Mouse (Mus musculus): ENCODE results near the gene Pklr. TPM values are rescaled to one million over a fixed set of nuclear protein-coding genes. Genes with fewer than 3 reads are reported as not detected.

Pklr gene
- polyA plus RNA-seq, 1 experiment, result 1.1 TPM

DNA sequence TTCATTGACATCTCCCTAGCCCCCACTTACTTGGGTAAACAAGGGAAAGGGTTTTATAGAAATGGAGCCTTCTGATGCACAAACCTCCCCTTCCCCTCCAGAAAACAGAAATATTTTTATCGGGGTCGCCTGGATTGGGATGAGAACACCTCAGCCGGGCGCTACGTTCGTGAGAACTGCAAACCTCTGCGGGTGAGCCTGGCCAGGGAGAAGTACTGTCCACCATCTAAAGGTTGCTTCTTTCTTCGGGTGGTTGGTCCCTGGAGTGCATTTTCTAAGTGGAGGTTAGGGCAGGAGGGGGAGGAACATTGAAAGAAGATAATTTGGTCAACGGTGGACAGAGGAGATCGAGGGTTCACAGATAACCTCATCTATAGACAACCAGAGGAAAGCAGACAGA, 39.6 kb downstream of the Pklr start:
- DNase-seq, result no peak
- 86% methylated on average over 10 of the region's 10 CpGs for WGBS
- peaks cover 7% of the 10 kb centered on the region for H3K4me1 ChIP-seq (ENCODE audit: control insufficient read depth, insufficient read depth, low read length)
- no peak overlapping the region for H3K4me3 ChIP-seq (replicated peaks; ENCODE audit: extremely low read depth, low read depth, low read length)
- TF ChIP-seq POLR2A (IDR thresholded peaks at IDR 0.05; ENCODE audit: borderline replicate concordance, extremely low read depth, low read depth, low read length), result no peak
- no peak for TF ChIP-seq CTCF (IDR thresholded peaks at IDR 0.05; ENCODE audit: insufficient read depth, low read length)

DNA sequence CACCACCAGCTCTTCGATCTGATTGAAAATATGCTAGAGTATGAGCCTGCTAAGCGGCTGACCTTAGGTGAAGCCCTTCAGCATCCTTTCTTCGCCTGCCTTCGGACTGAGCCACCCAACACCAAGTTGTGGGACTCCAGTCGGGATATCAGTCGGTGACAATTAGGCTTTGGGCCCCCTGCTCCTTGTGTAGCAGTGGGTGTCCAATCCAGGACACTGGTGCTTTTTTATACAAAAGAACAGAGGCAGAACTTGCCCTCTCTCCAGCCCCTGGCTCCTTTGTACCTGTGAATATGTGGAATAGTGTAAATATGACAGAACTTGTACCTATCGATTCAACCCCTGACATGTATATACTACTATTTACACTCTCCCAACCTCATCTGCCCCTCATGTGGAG, 40.5 kb downstream of the Pklr start:
- Histone ChIP-seq H3K4me3 (replicated peaks; ENCODE audit: extremely low read depth, low read depth, low read length) (no peak overlapping the region), H3K4me1 (ENCODE audit: control insufficient read depth, insufficient read depth, low read length) (peaks cover 7% of the 10 kb centered on the region)
- WGBS, result 77% methylated on average over 7 of the region's 7 CpGs
- TF ChIP-seq CTCF (IDR thresholded peaks at IDR 0.05; ENCODE audit: insufficient read depth, low read length) (no peak), POLR2A (IDR thresholded peaks at IDR 0.05; ENCODE audit: borderline replicate concordance, extremely low read depth, low read depth, low read length) (no peak)
- DNase-seq, result no peak

DNA sequence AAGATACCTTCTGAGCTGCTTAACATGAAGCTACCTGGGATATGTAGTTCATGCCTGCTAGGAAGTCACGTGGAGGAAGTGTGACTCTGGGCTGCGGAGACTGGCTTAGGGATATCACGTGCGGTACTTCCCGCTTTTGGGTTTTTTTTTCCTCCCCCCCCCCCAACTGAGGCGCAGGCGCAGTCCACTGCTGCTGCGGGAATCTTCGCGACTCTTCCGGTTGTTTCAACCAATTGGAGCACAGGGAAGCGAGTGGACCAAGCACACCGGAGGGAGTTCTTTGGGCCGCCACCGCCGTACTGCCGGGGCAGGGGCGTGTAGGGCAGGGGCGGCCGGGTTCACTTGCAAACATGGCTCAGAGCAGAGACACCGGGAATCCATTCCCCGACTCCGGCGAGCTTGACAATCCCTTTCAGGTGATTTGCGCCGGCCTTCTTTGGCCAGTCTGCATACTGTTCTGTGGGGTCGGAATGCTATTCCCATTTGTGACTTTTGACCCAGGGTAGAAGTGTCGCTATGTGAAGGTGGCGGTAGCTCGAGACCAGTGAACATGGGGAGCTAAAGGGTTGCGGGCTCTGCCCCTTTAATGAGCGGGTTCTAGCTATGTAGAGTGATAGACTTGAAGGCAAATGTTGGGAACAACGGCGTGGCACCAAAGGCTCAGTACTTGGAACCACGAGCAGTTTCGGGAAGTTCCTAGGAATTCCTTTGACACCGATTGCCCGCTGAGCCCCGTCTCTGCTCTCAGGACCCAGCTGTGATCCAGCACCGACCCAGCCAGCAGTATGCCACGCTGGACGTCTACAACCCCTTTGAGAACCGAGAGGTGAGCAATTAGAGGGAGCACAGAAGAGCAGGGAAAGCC, 41.5 kb downstream of the Pklr start, which contains the start of gene Scamp3:
Scamp3 (plus strand) TSS at position 232 of the 865 bp plus-strand sequence.
- peak; percentile 73 for DNase-seq
- H3K4me3 ChIP-seq (replicated peaks; ENCODE audit: extremely low read depth, low read depth, low read length), result peak within 1 kb of the TSS; percentile 87
- peaks cover 7% of the 10 kb centered on the region for H3K4me1 ChIP-seq (ENCODE audit: control insufficient read depth, insufficient read depth, low read length)
- TF ChIP-seq CTCF (IDR thresholded peaks at IDR 0.05; ENCODE audit: insufficient read depth, low read length) (peak; percentile 6; the same call in 1 of the 2 replicates), POLR2A (IDR thresholded peaks at IDR 0.05; ENCODE audit: borderline replicate concordance, extremely low read depth, low read depth, low read length) (peak; percentile 67; the same call in 1 of the 2 replicates)
- WGBS, result under 1% methylated on average over 43 of the region's 43 CpGs

DNA sequence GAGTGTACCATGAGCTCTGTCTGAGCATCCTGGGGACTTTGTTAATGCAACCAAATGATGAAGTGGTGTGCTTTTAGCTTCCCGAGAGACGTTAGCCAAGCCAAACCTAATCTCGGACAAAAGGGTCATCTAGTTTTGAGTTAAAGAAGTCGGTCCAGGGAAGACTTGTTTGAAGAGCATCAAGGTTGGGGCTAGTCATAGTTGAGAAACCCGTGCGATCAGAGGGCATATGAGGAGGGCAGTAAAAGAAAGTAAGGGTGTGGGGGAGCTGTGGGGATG, 42.1 kb downstream of the Pklr start:
- 4% methylated on average over 6 of the region's 6 CpGs for WGBS
- H3K4me1 ChIP-seq (ENCODE audit: control insufficient read depth, insufficient read depth, low read length), result peaks cover 10% of the 10 kb centered on the region
- TF ChIP-seq CTCF (IDR thresholded peaks at IDR 0.05; ENCODE audit: insufficient read depth, low read length), result no peak
- no peak for TF ChIP-seq POLR2A (IDR thresholded peaks at IDR 0.05; ENCODE audit: borderline replicate concordance, extremely low read depth, low read depth, low read length)
- H3K4me3 ChIP-seq (replicated peaks; ENCODE audit: extremely low read depth, low read depth, low read length), result peak overlapping the region; percentile 87
- no peak for DNase-seq

DNA sequence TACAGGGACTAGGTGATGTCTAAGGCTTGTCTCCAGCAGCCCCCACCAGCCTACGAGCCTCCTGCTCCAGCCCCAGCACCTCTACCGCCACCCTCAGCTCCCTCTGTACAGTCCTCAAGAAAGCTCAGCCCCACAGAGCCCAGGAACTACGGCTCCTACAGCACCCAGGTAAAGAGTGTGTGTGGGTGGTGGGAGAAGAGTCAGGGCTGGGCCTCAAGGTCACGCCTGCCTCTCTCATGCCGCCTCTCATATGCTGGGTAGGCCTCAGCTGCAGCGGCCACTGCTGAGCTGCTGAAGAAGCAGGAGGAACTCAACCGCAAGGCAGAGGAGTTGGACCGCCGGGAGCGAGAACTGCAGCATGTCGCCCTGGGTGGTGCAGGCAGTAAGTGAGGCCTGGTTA, 43.1 kb downstream of the Pklr start:
- no peak for DNase-seq
- no peak overlapping the region for H3K4me3 ChIP-seq (replicated peaks; ENCODE audit: extremely low read depth, low read depth, low read length)
- peaks cover 14% of the 10 kb centered on the region for H3K4me1 ChIP-seq (ENCODE audit: control insufficient read depth, insufficient read depth, low read length)
- WGBS, result 88% methylated on average over 11 of the region's 11 CpGs
- TF ChIP-seq POLR2A (IDR thresholded peaks at IDR 0.05; ENCODE audit: borderline replicate concordance, extremely low read depth, low read depth, low read length) (no peak), CTCF (IDR thresholded peaks at IDR 0.05; ENCODE audit: insufficient read depth, low read length) (no peak)

DNA sequence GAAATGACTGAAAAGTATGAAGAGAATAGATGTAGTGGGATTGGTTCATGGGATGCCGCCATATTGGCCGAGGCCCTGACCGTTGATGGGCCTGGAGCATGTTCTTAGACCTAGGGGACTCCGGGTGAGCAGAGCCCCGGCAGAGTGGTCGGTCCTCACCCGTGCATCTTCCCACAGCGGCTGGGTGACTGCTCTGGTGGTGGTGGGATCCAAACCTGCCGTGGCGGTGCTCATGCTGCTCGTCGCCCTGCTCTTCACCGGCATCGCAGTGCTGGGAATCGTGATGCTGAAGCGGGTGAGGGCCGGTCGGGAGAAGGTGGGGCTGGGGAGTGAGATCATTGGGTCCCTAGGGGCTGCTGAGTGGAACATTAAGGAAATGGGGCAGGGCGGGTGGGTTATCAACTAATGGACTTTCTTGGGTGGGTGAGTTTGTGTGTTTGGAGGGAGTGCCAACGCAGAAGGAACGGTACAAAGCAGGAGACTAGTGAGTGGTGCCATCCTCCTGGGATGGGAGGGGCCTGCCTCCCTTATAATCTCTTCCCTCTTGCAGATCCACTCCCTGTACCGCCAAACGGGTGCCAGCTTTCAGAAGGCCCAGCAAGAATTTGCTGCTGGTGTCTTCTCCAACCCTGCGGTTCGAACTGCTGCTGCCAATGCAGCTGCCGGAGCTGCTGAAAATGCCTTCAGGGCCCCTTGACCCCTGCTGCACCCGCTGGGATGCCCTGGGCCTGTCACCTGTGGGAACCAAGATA, 46.0 kb downstream of the Pklr start:
- Histone ChIP-seq H3K4me1 (ENCODE audit: control insufficient read depth, insufficient read depth, low read length) (peaks cover 14% of the 10 kb centered on the region), H3K4me3 (replicated peaks; ENCODE audit: extremely low read depth, low read depth, low read length) (no peak overlapping the region)
- TF ChIP-seq POLR2A (IDR thresholded peaks at IDR 0.05; ENCODE audit: borderline replicate concordance, extremely low read depth, low read depth, low read length) (no peak), CTCF (IDR thresholded peaks at IDR 0.05; ENCODE audit: insufficient read depth, low read length) (no peak)
- no peak for DNase-seq
- WGBS, result 91% methylated on average over 27 of the region's 27 CpGs

DNA sequence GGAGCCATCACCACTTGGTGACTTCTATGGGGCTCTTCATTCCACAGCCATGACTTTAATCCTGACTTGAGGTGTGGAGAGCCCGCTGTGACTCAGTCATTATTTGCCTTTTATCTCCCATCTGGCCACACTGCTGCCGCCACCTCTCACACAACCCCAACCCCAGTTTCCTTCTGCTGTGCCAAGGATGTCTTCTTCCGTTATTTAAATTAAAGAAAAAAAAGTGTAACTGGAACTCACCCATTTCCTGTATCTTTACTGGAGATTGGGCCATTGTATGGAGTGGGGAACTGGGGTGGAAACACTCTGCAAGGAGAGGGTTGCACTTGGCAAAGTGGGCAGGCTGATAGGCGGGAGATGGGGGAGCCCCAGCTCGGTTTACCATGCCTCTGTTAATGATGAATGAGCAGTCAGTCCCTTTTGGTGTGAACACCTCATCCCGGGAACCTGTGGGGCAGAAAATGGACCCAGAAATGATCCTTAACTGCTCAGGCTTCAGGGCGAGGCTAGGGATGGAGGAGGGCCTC, 46.7 kb downstream of the Pklr start:
- no peak for DNase-seq
- 25% methylated on average over 7 of the region's 7 CpGs for WGBS
- peaks cover 14% of the 10 kb centered on the region for H3K4me1 ChIP-seq (ENCODE audit: control insufficient read depth, insufficient read depth, low read length)
- H3K4me3 ChIP-seq (replicated peaks; ENCODE audit: extremely low read depth, low read depth, low read length), result no peak overlapping the region
- TF ChIP-seq POLR2A (IDR thresholded peaks at IDR 0.05; ENCODE audit: borderline replicate concordance, extremely low read depth, low read depth, low read length), result no peak
- TF ChIP-seq CTCF (IDR thresholded peaks at IDR 0.05; ENCODE audit: insufficient read depth, low read length), result no peak

DNA sequence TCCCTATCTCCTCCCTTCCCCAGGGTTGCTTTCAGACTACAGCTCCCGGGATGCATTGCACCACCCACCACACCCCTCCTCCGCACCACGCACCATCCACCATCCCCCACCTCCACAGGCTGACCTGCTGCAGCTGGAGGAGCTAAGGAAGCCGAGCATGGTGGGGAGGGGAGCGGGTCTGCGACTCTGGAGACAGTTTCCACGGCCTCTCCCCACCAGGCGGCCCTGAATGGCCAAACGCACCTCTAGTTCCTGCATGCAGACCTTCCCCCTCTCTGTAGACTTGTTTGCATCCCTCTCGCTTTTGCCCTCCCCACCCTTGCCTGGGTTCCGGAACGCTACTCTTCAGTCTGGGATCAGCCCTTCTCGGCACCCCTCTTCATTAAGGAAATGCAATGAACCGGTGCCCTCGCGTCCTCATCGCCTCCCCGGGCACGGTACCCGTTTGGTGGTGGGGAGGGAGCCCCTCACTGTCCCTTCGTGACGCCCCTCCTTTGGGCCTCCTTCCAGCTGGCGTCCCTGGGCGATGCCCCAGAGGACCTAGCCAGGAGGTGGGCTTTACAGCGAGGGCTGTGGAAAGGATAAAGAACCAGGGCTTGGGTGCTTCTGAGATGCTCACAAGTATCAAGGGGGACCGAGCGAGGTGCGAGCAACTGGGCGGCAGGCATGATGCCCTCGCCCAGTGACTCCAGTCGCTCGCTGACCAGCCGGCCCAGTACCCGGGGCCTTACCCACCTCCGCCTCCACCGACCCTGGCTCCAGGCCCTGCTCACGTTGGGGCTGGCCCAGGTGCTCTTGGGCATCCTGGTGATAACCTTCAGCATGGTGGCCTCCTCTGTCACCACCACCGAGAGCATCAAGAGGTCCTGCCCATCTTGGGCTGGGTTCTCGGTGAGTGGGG, 47.4 kb downstream of the Pklr start, which contains the start of gene Fam189b:
Fam189b (plus strand) TSS at position 86 of the 901 bp plus-strand sequence.
- peak within 1 kb of the TSS; percentile 86 for H3K4me3 ChIP-seq (replicated peaks; ENCODE audit: extremely low read depth, low read depth, low read length)
- peak; percentile 75 for DNase-seq
- WGBS, result 9% methylated on average over 39 of the region's 39 CpGs
- peaks cover 9% of the 10 kb centered on the region for H3K4me1 ChIP-seq (ENCODE audit: control insufficient read depth, insufficient read depth, low read length)
- TF ChIP-seq POLR2A (IDR thresholded peaks at IDR 0.05; ENCODE audit: borderline replicate concordance, extremely low read depth, low read depth, low read length) (peak; percentile 75; the same call in 1 of the 2 replicates), CTCF (IDR thresholded peaks at IDR 0.05; ENCODE audit: insufficient read depth, low read length) (no peak)

DNA sequence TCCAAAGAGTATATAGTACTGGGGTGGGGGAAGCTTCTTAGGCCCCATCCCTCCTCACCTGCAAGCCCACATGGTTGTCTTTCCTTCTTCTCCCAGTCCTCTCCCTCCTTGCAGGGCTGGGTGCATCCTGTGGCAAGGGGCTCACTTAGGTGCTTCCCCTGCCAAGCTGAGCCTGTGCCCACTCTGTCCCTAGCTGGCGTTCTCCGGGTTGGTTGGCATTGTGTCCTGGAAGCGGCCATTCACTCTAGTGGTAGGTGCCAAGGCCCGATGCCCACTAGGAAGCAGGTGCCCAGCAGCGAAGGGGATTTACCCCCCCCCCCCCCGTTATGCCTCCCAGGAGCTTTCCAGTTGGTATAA, 48.0 kb downstream of the Pklr start:
- H3K4me1 ChIP-seq (ENCODE audit: control insufficient read depth, insufficient read depth, low read length), result peaks cover 7% of the 10 kb centered on the region; the same call in 1 of the 2 replicates
- H3K4me3 ChIP-seq (replicated peaks; ENCODE audit: extremely low read depth, low read depth, low read length), result no peak overlapping the region
- no peak for TF ChIP-seq CTCF (IDR thresholded peaks at IDR 0.05; ENCODE audit: insufficient read depth, low read length)
- TF ChIP-seq POLR2A (IDR thresholded peaks at IDR 0.05; ENCODE audit: borderline replicate concordance, extremely low read depth, low read depth, low read length), result no peak
- WGBS, result 81% methylated on average over 5 of the region's 6 CpGs
- no peak for DNase-seq
